Mouse (Mus musculus): ENCODE data around the gene Rhbdd1. TPM values are rescaled to one million over a fixed set of nuclear protein-coding genes. Genes with fewer than 3 reads are reported as not detected.

Rhbdd1 gene
- polyA plus RNA-seq, 1 experiment from 2014 or later: 7.5 TPM

GRCm38 (mm10) chr1:82459926-82460325 lies 143.7 kb downstream of the Rhbdd1 start:
- Histone ChIP-seq H3K9me3 (ENCODE audit: control insufficient read depth, low read length) (no peaks in the 10 kb centered on the region), H3K27me3 (ENCODE audit: control insufficient read depth, insufficient read depth, low read length) (no peaks in the 10 kb centered on the region), H3K9ac (ENCODE audit: low read length) (no peak overlapping the region), H3K36me3 (ENCODE audit: control insufficient read depth, insufficient read depth, low read length) (no peaks in the 10 kb centered on the region), H3K27ac (ENCODE audit: low read depth, low read length) (no peak overlapping the region), H3K4me3 (ENCODE audit: low read depth, low read length) (no peak overlapping the region), H3K4me1 (replicated peaks; ENCODE audit: control insufficient read depth, insufficient read depth, low read length) (no peaks in the 10 kb centered on the region), H3K4me2 (ENCODE audit: low read depth, low read length, severe bottlenecking) (no peak overlapping the region)
- 85% methylated on average over 2 of the region's 2 CpGs for WGBS
- DNase-seq (ENCODE audit: low spot score) (no peak), ATAC-seq (replicated peaks; ENCODE audit: low FRiP score) (no peak)

DNA sequence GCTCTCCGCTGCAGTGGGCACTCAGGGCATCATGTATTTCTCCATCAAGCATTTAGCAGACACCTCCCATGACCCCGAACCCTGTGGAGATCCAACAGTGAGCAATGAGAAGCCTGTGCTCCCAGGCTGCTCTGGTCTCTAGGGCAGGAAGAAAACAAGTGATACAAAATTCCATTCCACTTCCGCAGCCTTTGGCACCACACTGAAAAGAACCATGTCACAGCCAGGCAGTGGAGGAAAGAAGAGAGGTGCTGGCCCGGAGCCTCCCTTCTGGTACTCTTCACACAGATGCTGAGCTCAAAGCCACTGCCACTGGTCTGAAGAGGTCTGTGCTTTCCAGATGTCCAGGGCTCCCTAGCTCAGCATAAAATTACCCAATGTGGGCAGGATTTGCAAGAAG lies 144.8 kb downstream of the Rhbdd1 start:
- Histone ChIP-seq H3K4me3 (ENCODE audit: low read depth, low read length) (no peak overlapping the region), H3K27me3 (ENCODE audit: control insufficient read depth, insufficient read depth, low read length) (no peaks in the 10 kb centered on the region), H3K9ac (ENCODE audit: low read length) (no peak overlapping the region), H3K9me3 (ENCODE audit: control insufficient read depth, low read length) (no peaks in the 10 kb centered on the region), H3K4me2 (ENCODE audit: low read depth, low read length, severe bottlenecking) (no peak overlapping the region), H3K4me1 (replicated peaks; ENCODE audit: control insufficient read depth, insufficient read depth, low read length) (no peaks in the 10 kb centered on the region; the same call in 1 of the 2 replicates), H3K36me3 (ENCODE audit: control insufficient read depth, insufficient read depth, low read length) (no peaks in the 10 kb centered on the region), H3K27ac (ENCODE audit: low read depth, low read length) (no peak overlapping the region)
- DNase-seq (ENCODE audit: low spot score) (no peak), ATAC-seq (replicated peaks; ENCODE audit: low FRiP score) (no peak)
- 87% methylated on average over 4 of the region's 4 CpGs for WGBS

GRCm38 (mm10) chr1:82465321-82465853 lies 149.1 kb downstream of the Rhbdd1 start:
- Histone ChIP-seq H3K4me2 (ENCODE audit: low read depth, low read length, severe bottlenecking) (no peak overlapping the region), H3K27me3 (ENCODE audit: control insufficient read depth, insufficient read depth, low read length) (no peaks in the 10 kb centered on the region), H3K36me3 (ENCODE audit: control insufficient read depth, insufficient read depth, low read length) (no peaks in the 10 kb centered on the region), H3K4me3 (ENCODE audit: low read depth, low read length) (no peak overlapping the region), H3K9me3 (ENCODE audit: control insufficient read depth, low read length) (no peaks in the 10 kb centered on the region), H3K4me1 (replicated peaks; ENCODE audit: control insufficient read depth, insufficient read depth, low read length) (no peaks in the 10 kb centered on the region; the same call in 1 of the 2 replicates), H3K9ac (ENCODE audit: low read length) (no peak overlapping the region), H3K27ac (ENCODE audit: low read depth, low read length) (no peak overlapping the region)
- ATAC-seq (replicated peaks; ENCODE audit: low FRiP score) (no peak), DNase-seq (ENCODE audit: low spot score) (no peak)
- WGBS: 52% methylated on average over 6 of the region's 6 CpGs

DNA sequence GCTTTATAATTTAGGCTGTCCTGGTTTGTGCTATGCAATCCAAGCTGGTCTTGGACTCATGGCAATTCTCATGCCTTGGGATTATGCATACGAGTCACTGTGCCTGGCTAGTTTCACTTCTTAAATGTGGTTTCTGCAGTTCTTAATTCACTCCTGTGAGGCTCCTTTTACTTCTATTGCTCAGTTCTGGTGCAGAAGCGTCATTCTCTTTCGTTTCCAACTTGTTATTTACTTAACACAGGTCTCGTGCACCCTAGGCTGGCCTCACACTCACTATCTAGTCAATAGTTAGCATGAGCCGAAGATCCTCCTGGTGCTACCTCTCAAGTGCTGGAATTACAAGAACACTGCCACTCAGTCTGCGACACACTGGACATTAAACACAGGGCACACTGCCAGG lies 152.6 kb downstream of the Rhbdd1 start:
- Histone ChIP-seq H3K27ac (ENCODE audit: low read depth, low read length) (no peak overlapping the region), H3K4me1 (replicated peaks; ENCODE audit: control insufficient read depth, insufficient read depth, low read length) (no peaks in the 10 kb centered on the region; the same call in 1 of the 2 replicates), H3K4me2 (ENCODE audit: low read depth, low read length, severe bottlenecking) (no peak overlapping the region), H3K9me3 (ENCODE audit: control insufficient read depth, low read length) (no peaks in the 10 kb centered on the region), H3K4me3 (ENCODE audit: low read depth, low read length) (no peak overlapping the region), H3K36me3 (ENCODE audit: control insufficient read depth, insufficient read depth, low read length) (no peaks in the 10 kb centered on the region), H3K27me3 (ENCODE audit: control insufficient read depth, insufficient read depth, low read length) (no peaks in the 10 kb centered on the region), H3K9ac (ENCODE audit: low read length) (no peak overlapping the region)
- 86% methylated on average over 6 of the region's 6 CpGs for WGBS
- DNase-seq (ENCODE audit: low spot score): no peak
- ATAC-seq (replicated peaks; ENCODE audit: low FRiP score): no peak

- H3K4me1 ChIP-seq (replicated peaks; ENCODE audit: control insufficient read depth, insufficient read depth, low read length): peaks cover 4% of the 10 kb centered on the region
- DNase-seq (ENCODE audit: low spot score): no peak
- H3K4me3 ChIP-seq (ENCODE audit: low read depth, low read length): no peak overlapping the region
- H3K27ac ChIP-seq (ENCODE audit: low read depth, low read length): no peak overlapping the region
- H3K9ac ChIP-seq (ENCODE audit: low read length): no peak overlapping the region
- H3K27me3 ChIP-seq (ENCODE audit: control insufficient read depth, insufficient read depth, low read length): no peaks in the 10 kb centered on the region
- no peaks in the 10 kb centered on the region for H3K9me3 ChIP-seq (ENCODE audit: control insufficient read depth, low read length)
- ATAC-seq (replicated peaks; ENCODE audit: low FRiP score): no peak
- H3K4me2 ChIP-seq (ENCODE audit: low read depth, low read length, severe bottlenecking): no peak overlapping the region
- 88% methylated on average over 10 of the region's 10 CpGs for WGBS
- H3K36me3 ChIP-seq (ENCODE audit: control insufficient read depth, insufficient read depth, low read length): no peaks in the 10 kb centered on the region
Observed at GRCm38 (mm10) chr1:82470516-82471225, 154.4 kb downstream of the Rhbdd1 start.

- no peak overlapping the region for H3K27ac ChIP-seq (ENCODE audit: low read depth, low read length)
- H3K9ac ChIP-seq (ENCODE audit: low read length): no peak overlapping the region
Observed at GRCm38 (mm10) chr1:82473467-82473866, 157.2 kb downstream of the Rhbdd1 start.

GRCm38 (mm10) chr1:82474461-82474961 lies 158.3 kb downstream of the Rhbdd1 start:
- H3K9me3 ChIP-seq (ENCODE audit: control insufficient read depth, low read length): no peaks in the 10 kb centered on the region
- no peaks in the 10 kb centered on the region for H3K27me3 ChIP-seq (ENCODE audit: control insufficient read depth, insufficient read depth, low read length)
- no peak overlapping the region for H3K9ac ChIP-seq (ENCODE audit: low read length)
- no peak overlapping the region for H3K4me2 ChIP-seq (ENCODE audit: low read depth, low read length, severe bottlenecking)
- H3K4me3 ChIP-seq (ENCODE audit: low read depth, low read length): no peak overlapping the region
- ATAC-seq (replicated peaks; ENCODE audit: low FRiP score) (peak; percentile 40), DNase-seq (ENCODE audit: low spot score) (no peak)
- H3K4me1 ChIP-seq (replicated peaks; ENCODE audit: control insufficient read depth, insufficient read depth, low read length): peaks cover 4% of the 10 kb centered on the region
- no peaks in the 10 kb centered on the region for H3K36me3 ChIP-seq (ENCODE audit: control insufficient read depth, insufficient read depth, low read length)
- H3K27ac ChIP-seq (ENCODE audit: low read depth, low read length): 0 out of 2 replicates have a peak overlapping the region, but pooled peaks have one; percentile 15
- WGBS: 25% methylated on average over 4 of the region's 4 CpGs

More at GRCm38 (mm10) chr1:82473467-82473866, 157.2 kb downstream of the Rhbdd1 start:
- no peak for ATAC-seq (replicated peaks; ENCODE audit: low FRiP score)
- Histone ChIP-seq H3K9me3 (ENCODE audit: control insufficient read depth, low read length) (no peaks in the 10 kb centered on the region), H3K4me3 (ENCODE audit: low read depth, low read length) (no peak overlapping the region), H3K36me3 (ENCODE audit: control insufficient read depth, insufficient read depth, low read length) (no peaks in the 10 kb centered on the region), H3K27me3 (ENCODE audit: control insufficient read depth, insufficient read depth, low read length) (no peaks in the 10 kb centered on the region), H3K4me1 (replicated peaks; ENCODE audit: control insufficient read depth, insufficient read depth, low read length) (peaks cover 4% of the 10 kb centered on the region), H3K4me2 (ENCODE audit: low read depth, low read length, severe bottlenecking) (no peak overlapping the region)
- no peak for DNase-seq (ENCODE audit: low spot score)

- Histone ChIP-seq H3K27ac (ENCODE audit: low read depth, low read length) (no peak overlapping the region), H3K4me1 (replicated peaks; ENCODE audit: control insufficient read depth, insufficient read depth, low read length) (peaks cover 4% of the 10 kb centered on the region), H3K9ac (ENCODE audit: low read length) (no peak overlapping the region), H3K9me3 (ENCODE audit: control insufficient read depth, low read length) (no peaks in the 10 kb centered on the region), H3K36me3 (ENCODE audit: control insufficient read depth, insufficient read depth, low read length) (no peaks in the 10 kb centered on the region), H3K4me2 (ENCODE audit: low read depth, low read length, severe bottlenecking) (no peak overlapping the region), H3K4me3 (ENCODE audit: low read depth, low read length) (no peak overlapping the region), H3K27me3 (ENCODE audit: control insufficient read depth, insufficient read depth, low read length) (no peaks in the 10 kb centered on the region)
- DNase-seq (ENCODE audit: low spot score) (no peak), ATAC-seq (replicated peaks; ENCODE audit: low FRiP score) (no peak)
- WGBS: 72% methylated on average over 5 of the region's 5 CpGs
Observed at GRCm38 (mm10) chr1:82475254-82475653, 159.0 kb downstream of the Rhbdd1 start.

- H3K9me3 ChIP-seq (ENCODE audit: control insufficient read depth, low read length): no peaks in the 10 kb centered on the region
- H3K4me1 ChIP-seq (replicated peaks; ENCODE audit: control insufficient read depth, insufficient read depth, low read length): peaks cover 4% of the 10 kb centered on the region
- ATAC-seq (replicated peaks; ENCODE audit: low FRiP score): 0 out of 2 replicates have a peak, but pooled peaks have one; percentile 12
- WGBS: 81% methylated on average over 4 of the region's 4 CpGs
- no peaks in the 10 kb centered on the region for H3K27me3 ChIP-seq (ENCODE audit: control insufficient read depth, insufficient read depth, low read length)
- no peak overlapping the region for H3K9ac ChIP-seq (ENCODE audit: low read length)
- H3K4me2 ChIP-seq (ENCODE audit: low read depth, low read length, severe bottlenecking): no peak overlapping the region
- H3K27ac ChIP-seq (ENCODE audit: low read depth, low read length): no peak overlapping the region
- no peak for DNase-seq (ENCODE audit: low spot score)
- H3K36me3 ChIP-seq (ENCODE audit: control insufficient read depth, insufficient read depth, low read length): no peaks in the 10 kb centered on the region
- H3K4me3 ChIP-seq (ENCODE audit: low read depth, low read length): no peak overlapping the region
Observed at GRCm38 (mm10) chr1:82475821-82476220, 159.6 kb downstream of the Rhbdd1 start.

Measured in forebrain, embryonic 11.5 days (tissue).